Mouse (Mus musculus): ENCODE measurements at regions not wholly inside any gene's neighbourhood (a gene's known extent, or its start where the extent isn't known, plus 50 kb on each side); places are given as distances from the start of the nearest gene placed in this dataset.

- no peak for DNase-seq
Observed at GRCm38 (mm10) chr2:30670836-30671586, 76.2 kb downstream of the Cstad start.

DNA sequence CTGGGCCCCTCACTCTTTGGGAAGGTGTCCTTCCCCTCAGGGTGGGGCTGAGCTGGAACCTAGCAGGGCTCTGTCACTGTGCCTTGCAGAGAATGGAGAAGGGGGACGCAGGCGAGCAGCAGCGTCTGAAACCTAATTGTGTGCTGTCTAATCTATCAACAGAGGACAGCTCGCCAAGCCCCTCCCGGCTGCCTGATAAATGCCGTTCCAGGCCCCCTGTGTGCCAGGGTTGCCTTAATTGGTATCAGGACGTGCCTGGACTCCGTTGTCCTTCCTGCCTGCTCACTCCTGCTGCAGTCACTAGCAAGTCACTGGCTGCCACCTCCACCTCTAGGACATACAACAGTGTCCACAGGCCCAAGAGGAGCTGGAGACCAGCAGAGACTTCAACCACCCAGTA lies 72.6 kb downstream of the Cstad start:
- no peak for DNase-seq

- no peak for DNase-seq
Observed at GRCm38 (mm10) chr2:30661147-30661546, 66.3 kb downstream of the Cstad start.

DNA sequence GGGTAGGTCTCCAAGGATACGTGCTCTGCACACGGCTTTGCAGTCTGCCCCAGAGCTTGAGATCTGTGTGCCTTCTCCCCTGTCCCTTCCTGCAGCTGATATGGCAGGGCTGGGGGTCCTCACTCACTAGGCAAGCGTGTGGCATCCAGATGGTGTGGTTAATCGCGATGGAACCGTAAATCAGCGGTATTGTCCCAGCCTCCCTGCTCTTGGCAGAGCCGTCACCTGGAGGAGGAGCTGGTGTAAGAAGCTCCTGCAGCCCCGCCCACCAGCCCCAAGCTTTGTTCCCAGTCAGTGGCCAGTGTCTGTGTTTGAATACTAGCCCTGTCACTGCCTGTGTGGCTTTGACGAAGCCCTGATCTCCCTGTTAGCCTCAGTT lies 65.8 kb downstream of the Cstad start:
- no peak for DNase-seq

GRCm38 (mm10) chr2:30659836-30660612 lies 65.2 kb downstream of the Cstad start:
- DNase-seq, result no peak

GRCm38 (mm10) chr2:30658844-30659555 lies 64.2 kb downstream of the Cstad start:
- peak; percentile 73 for DNase-seq

Measured in kidney, adult 18-20 months (tissue).